Mouse (Mus musculus) CH12.LX (cell line): ENCODE measurements around the gene Gpat3. TPM values are rescaled to one million over a fixed set of nuclear protein-coding genes. Genes with fewer than 3 reads are reported as not detected.

Source experiments
- DNase-seq: peaks from one replicate; pipeline ENCODE4 v3.0.0-alpha.2; 2013; ENCODE audit errors: extremely low read depth
- H3K27ac ChIP-seq: 2 replicates; pipeline ENCODE4 v1.5.1; 2012; ENCODE audit warnings: low read depth, mild to moderate bottlenecking, control low read depth, moderate library complexity; ENCODE audit not compliant: insufficient read depth
- H3K27me3 ChIP-seq: replicated peaks from 2 replicates; pipeline ENCODE3; 2012; ENCODE audit warnings: inconsistent platforms
- H3K36me3 ChIP-seq, 2 experiments: replicated peaks in 1 of 2; 2 replicates each; pipeline versions ENCODE3 to v1.6.1; 2012; ENCODE audit warnings: inconsistent platforms in 1 of 2, low read length in 1 of 2, mild to moderate bottlenecking in 1 of 2, mixed read lengths in 1 of 2, moderate library complexity in 1 of 2; ENCODE audit not compliant: control insufficient read depth in 1 of 2, insufficient read depth in 1 of 2
- H3K4me1 ChIP-seq, 2 experiments: 2 replicates each; pipeline ENCODE4 v1.6.1; 2012; ENCODE audit warnings: inconsistent platforms in 1 of 2, moderate library complexity in 1 of 2; ENCODE audit not compliant: insufficient read depth in 2 of 2, control insufficient read depth in 1 of 2
- H3K4me2 ChIP-seq: 2 replicates; pipeline ENCODE4 v1.6.1; 2012; ENCODE audit warnings: low read depth, mild to moderate bottlenecking, control low read depth; ENCODE audit not compliant: poor library complexity, insufficient read depth, severe bottlenecking
- H3K4me3 ChIP-seq, 3 experiments: fragments of 150-350 bp in 1 of 3; sonication (generic) in 1 of 3; replicated peaks in 1 of 3; 2 replicates each; pipeline versions ENCODE3 to v1.5.1; 2011 to 2012; ENCODE audit warnings: low read depth in 2 of 3, low read length in 2 of 3, mild to moderate bottlenecking in 2 of 3, moderate library complexity in 2 of 3, control low read depth in 1 of 3, improper control_type of control experiment in 1 of 3, inconsistent platforms in 1 of 3, mixed read lengths in 1 of 3; ENCODE audit not compliant: poor library complexity in 1 of 3
- H3K79me2 ChIP-seq: replicated peaks from 2 replicates; pipeline ENCODE4 v1.6.1; 2012; ENCODE audit warnings: mild to moderate bottlenecking, moderate library complexity; ENCODE audit not compliant: control insufficient read depth, poor library complexity, insufficient read depth, severe bottlenecking; ENCODE audit errors: extremely low read depth
- H3K9ac ChIP-seq: 2 replicates; pipeline ENCODE4 v1.6.1; 2012; ENCODE audit warnings: low read depth, mild to moderate bottlenecking, control low read depth, moderate library complexity; ENCODE audit not compliant: insufficient read depth
- H3K9me3 ChIP-seq: replicated peaks from 2 replicates; pipeline ENCODE3; 2012; ENCODE audit warnings: low read length, inconsistent platforms, mixed read lengths
- BHLHE40 ChIP-seq: IDR thresholded peaks from 2 replicates; pipeline ENCODE4 v1.6.1; 2011; ENCODE audit warnings: mild to moderate bottlenecking, low read depth, low read length, improper control_type of control experiment
- CHD1 ChIP-seq: IDR thresholded peaks from 2 replicates; pipeline ENCODE4 v1.6.1; 2012; ENCODE audit warnings: low read depth, low read length, improper control_type of control experiment, inconsistent platforms
- EP300 ChIP-seq: IDR thresholded peaks from 2 replicates; pipeline ENCODE4 v1.6.1; 2011; ENCODE audit warnings: low read length, improper control_type of control experiment
- JUND ChIP-seq: conservative IDR thresholded peaks from 2 replicates; pipeline ENCODE4 v1.6.1; 2011; ENCODE audit warnings: low read depth, low read length, improper control_type of control experiment
- KAT2A ChIP-seq: IDR thresholded peaks from 2 replicates; pipeline ENCODE4 v1.6.1; 2012; ENCODE audit warnings: low read length, improper control_type of control experiment, inconsistent platforms; ENCODE audit not compliant: insufficient replicate concordance
- MAFK ChIP-seq: IDR thresholded peaks from 2 replicates; pipeline ENCODE4 v1.6.1; 2011; ENCODE audit warnings: low read length, improper control_type of control experiment; ENCODE audit not compliant: insufficient replicate concordance
- MAZ ChIP-seq: IDR thresholded peaks from 2 replicates; pipeline ENCODE4 v1.6.1; 2012; ENCODE audit warnings: low read depth, mild to moderate bottlenecking, inconsistent platforms, low read length, improper control_type of control experiment, moderate library complexity
- MXI1 ChIP-seq: IDR thresholded peaks from 2 replicates; pipeline ENCODE4 v1.6.1; 2011; ENCODE audit warnings: mild to moderate bottlenecking, low read depth, low read length, improper control_type of control experiment
- MYC ChIP-seq: IDR thresholded peaks from 2 replicates; pipeline ENCODE4 v1.6.1; 2011; ENCODE audit warnings: low read depth, mild to moderate bottlenecking, improper control_type of control experiment, low read length
- NELFE ChIP-seq: IDR thresholded peaks from 2 replicates; pipeline ENCODE4 v1.6.1; 2011; ENCODE audit warnings: low read depth, low read length, improper control_type of control experiment
- PAX5 ChIP-seq: IDR thresholded peaks from 2 replicates; pipeline ENCODE4 v1.6.1; 2012; ENCODE audit warnings: low read length, inconsistent platforms, mixed read lengths
- POLR2A ChIP-seq: IDR thresholded peaks from 2 replicates; pipeline ENCODE4 v1.6.1; 2011; ENCODE audit warnings: low read depth, mild to moderate bottlenecking, improper control_type of control experiment, low read length
- RCOR1 ChIP-seq: conservative IDR thresholded peaks from 2 replicates; pipeline ENCODE4 v1.6.1; 2012; ENCODE audit warnings: low read depth, mild to moderate bottlenecking, inconsistent platforms, low read length, improper control_type of control experiment
- TBP ChIP-seq: conservative IDR thresholded peaks from 2 replicates; pipeline ENCODE4 v1.6.1; 2011; ENCODE audit warnings: low read depth, low read length, improper control_type of control experiment
- UBTF ChIP-seq: IDR thresholded peaks from 2 replicates; pipeline ENCODE4 v1.6.1; 2012; ENCODE audit warnings: low read depth, mild to moderate bottlenecking, inconsistent platforms, low read length, improper control_type of control experiment, moderate library complexity
- USF1 ChIP-seq: IDR thresholded peaks from 2 replicates; pipeline ENCODE4 v1.6.1; 2014; ENCODE audit warnings: low read depth, mild to moderate bottlenecking, inconsistent platforms, low read length, improper control_type of control experiment
- USF2 ChIP-seq: conservative IDR thresholded peaks from 2 replicates; pipeline ENCODE4 v1.6.1; 2011; ENCODE audit warnings: low read depth, low read length, improper control_type of control experiment
- ZMIZ1 ChIP-seq: IDR thresholded peaks from 2 replicates; pipeline ENCODE4 v1.6.1; 2012; ENCODE audit warnings: low read depth, mild to moderate bottlenecking, inconsistent platforms, low read length, improper control_type of control experiment
- ZNF384 ChIP-seq: IDR thresholded peaks from 2 replicates; pipeline ENCODE4 v1.6.1; 2012; ENCODE audit warnings: low read depth, low read length, improper control_type of control experiment, inconsistent platforms
- dilution Hi-C: fragments of 300-500 bp; cut with MboI; formaldehyde crosslinking; loops from 2 replicates; pipeline ENCODE4 v1.14.3; 2020; ENCODE audit warnings: low sequenced_read_pairs; ENCODE audit not compliant: extremely low pct_unique_long_range_greater_than_20kb, extremely low pct_ligation_motif_present
- in situ Hi-C: fragments of 300-500 bp; cut with MboI; formaldehyde crosslinking; loops from 3 replicates; pipeline ENCODE4 v1.14.3; 2019; ENCODE audit warnings: low sequenced_read_pairs, low pct_ligation_motif_present, low pct_unique_long_range_greater_than_20kb, mixed read lengths
- polyA plus RNA-seq: library from polyadenylated mRNA; unstranded; fragments of >175 nt; gene quantifications from 2 replicates; pipeline ENCODE4 v1.2.1, GENCODE M21; 2012; ENCODE audit warnings: low read depth; ENCODE audit not compliant: insufficient read length
- total RNA-seq, 2 experiments: library from RNA; depleted of rRNA; stranded (reverse); fragments of 300-350 nt in 1 of 2; fragments of >200 nt in 1 of 2; gene quantifications; 2 replicates each; pipeline ENCODE4 v1.2.3; 2012 to 2014

The Gpat3 gene
- total and polyA plus RNA-seq, 3 experiments = 0.68 to 1.5 (median 1.2) TPM

- Histone ChIP-seq H3K79me2 (no peaks in the 10 kb centered on the region), H3K4me2 (no peak overlapping the region), H3K9ac (no peak overlapping the region), H3K9me3 (no peaks in the 10 kb centered on the region), H3K27me3 (no peaks in the 10 kb centered on the region), H3K4me3 (no peak overlapping the region), H3K4me1 (peaks cover 5 to 17% of the 10 kb centered on the region in 2 experiments), H3K27ac (no peak overlapping the region), H3K36me3 (no peaks in the 10 kb centered on the region)
- dilution Hi-C loops (no loop called here), in situ Hi-C loops (no loop called here)
- DNase-seq = no peak
- TF ChIP-seq MYC (no peak), JUND (no peak), USF1 (no peak), EP300 (no peak), RCOR1 (no peak), TBP (no peak), MAFK (no peak)
Observed at GRCm38 (mm10) chr5:100861140-100861539, 15.6 kb downstream of the Gpat3 start.

- H3K9ac ChIP-seq = no peak overlapping the region
- no peak for TF ChIP-seq MXI1
- no peak for TF ChIP-seq KAT2A
- no peak for TF ChIP-seq TBP
- no peak for TF ChIP-seq EP300
- TF ChIP-seq JUND = no peak
- no peak for TF ChIP-seq MAZ
- no peak for TF ChIP-seq NELFE
- no peak for TF ChIP-seq POLR2A
- TF ChIP-seq ZNF384 = no peak
- no peak for TF ChIP-seq RCOR1
- no peak for TF ChIP-seq PAX5
- no peak for TF ChIP-seq USF2
- no peak for TF ChIP-seq UBTF
- TF ChIP-seq CHD1 = no peak
- no peak for TF ChIP-seq ZMIZ1
- TF ChIP-seq BHLHE40 = no peak
- H3K36me3 ChIP-seq = no peaks in the 10 kb centered on the region
- no peaks in the 10 kb centered on the region for H3K79me2 ChIP-seq
- no peak overlapping the region for H3K27ac ChIP-seq
- no peaks in the 10 kb centered on the region for H3K27me3 ChIP-seq
- in situ Hi-C loops (no loop called here), dilution Hi-C loops (no loop called here)
- peaks cover 2 to 10% of the 10 kb centered on the region in 2 experiments; a peak in 3 of 4 replicates for H3K4me1 ChIP-seq
- no peaks in the 10 kb centered on the region for H3K9me3 ChIP-seq
- DNase-seq = no peak
- no peak overlapping the region for H3K4me2 ChIP-seq
- H3K4me3 ChIP-seq = no peak overlapping the region
Observed at GRCm38 (mm10) chr5:100861811-100862210, 16.3 kb downstream of the Gpat3 start.
